Mouse (Mus musculus) layer of hippocampus, postnatal 25 days (tissue): ENCODE data around the gene Slc6a9. TPM values are rescaled to one million over a fixed set of nuclear protein-coding genes. Genes with fewer than 3 reads are reported as not detected.

ENCODE experiments used
- DNase-seq, 2 experiments: peaks; one replicate each; pipeline ENCODE4 v3.0.0; 2022; ENCODE audit warnings: mixed read lengths in 2 of 2, low spot score in 1 of 2; ENCODE audit errors: extremely low spot score in 1 of 2
- total RNA-seq, 2 experiments: library from RNA; stranded (reverse); gene quantifications; 2 replicates each; pipeline ENCODE4 v1.2.3; 2021

The Slc6a9 gene
- total RNA-seq, 2 experiments from 2014 or later: 35.1 to 41.4 TPM

DNA sequence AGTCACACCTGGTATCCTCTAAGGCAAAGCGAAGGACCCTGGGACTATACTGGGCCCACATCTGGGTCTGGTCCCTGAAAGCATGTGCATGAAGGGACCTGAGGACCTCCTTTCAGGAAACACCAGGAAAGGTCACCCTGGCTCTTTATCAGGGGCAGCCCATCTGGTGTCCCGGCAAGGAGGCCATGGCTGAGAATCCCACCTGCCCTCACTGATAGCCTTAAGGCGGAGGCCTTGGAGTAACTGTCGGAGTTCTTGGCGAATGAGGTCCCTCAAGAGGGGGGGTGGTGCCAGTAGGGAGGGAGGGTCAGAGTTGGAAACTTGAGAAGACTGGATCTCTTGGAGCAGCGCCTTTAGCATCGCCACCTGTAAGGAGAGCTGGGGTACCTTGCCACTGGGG is 37.5 kb downstream of the Slc6a9 start:
- DNase-seq: no peak

DNA sequence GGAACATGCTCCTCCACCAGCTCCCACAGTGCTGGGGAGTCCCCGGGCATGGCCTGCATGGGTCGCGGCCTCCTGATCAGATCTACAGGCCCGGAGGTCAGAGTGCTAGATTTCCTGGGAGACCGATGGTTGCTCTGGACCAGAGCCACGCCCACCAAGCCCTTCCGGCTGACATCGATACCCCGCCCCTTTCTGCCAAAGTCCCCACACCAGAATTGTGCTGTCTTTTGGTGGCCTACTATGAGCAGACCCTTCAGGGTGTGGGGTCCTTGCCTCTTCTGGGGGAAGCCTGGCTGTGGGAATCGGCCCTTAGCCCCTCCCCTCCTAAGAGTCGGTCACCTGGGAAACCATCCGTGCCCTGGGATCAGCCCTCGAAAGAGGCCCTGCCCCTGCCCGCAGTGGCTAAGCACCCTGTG is 38.2 kb downstream of the Slc6a9 start, which contains the start of gene Ccdc24:
Gene Ccdc24 (minus strand): TSS at position 87 of the 416 bp plus-strand sequence.
- no peak for DNase-seq

DNA sequence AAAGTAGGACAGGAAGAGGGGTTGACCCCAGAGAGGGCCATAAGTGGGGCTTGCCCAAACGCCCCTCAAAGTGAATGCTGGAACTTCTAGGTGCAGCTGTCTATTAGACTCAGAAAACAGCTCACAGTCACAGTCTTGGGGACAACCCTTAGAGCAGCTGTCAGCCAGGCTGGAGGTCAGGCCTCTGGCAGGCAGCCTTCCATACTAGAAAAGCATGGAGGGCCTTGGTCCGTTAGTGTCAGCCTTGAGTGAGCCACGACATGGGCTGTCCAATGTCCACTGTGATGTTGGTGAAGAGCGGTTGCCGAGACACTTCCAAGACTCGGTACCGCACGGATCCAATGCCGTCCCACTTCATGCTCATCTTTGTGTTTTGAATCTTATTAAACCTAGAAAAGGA is 39.3 kb downstream of the Slc6a9 start:
- DNase-seq: no peak

DNA sequence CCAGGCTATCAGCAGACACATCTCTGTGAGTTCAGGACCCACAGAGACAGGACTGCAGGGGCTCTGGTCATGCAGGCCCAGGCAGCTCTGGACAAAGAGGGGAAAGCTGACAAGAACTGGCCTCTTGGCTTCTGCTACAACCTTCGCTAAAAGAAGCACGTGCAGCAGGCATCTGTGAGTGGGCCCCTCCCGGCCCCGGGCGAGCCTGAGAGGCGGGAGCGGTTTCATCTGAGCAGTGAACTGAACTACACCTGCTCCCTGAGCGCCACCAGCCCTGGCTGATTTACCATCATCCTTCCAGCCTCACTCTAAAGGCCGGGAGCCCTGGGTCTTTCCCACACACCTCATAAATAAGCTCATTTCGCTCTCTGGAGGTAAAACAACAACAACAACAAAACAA is 44.0 kb downstream of the Slc6a9 start:
- DNase-seq: no peak

- no peak for DNase-seq
Measured at GRCm38 (mm10) chr4:117878703-117879102, 44.4 kb downstream of the Slc6a9 start.

DNA sequence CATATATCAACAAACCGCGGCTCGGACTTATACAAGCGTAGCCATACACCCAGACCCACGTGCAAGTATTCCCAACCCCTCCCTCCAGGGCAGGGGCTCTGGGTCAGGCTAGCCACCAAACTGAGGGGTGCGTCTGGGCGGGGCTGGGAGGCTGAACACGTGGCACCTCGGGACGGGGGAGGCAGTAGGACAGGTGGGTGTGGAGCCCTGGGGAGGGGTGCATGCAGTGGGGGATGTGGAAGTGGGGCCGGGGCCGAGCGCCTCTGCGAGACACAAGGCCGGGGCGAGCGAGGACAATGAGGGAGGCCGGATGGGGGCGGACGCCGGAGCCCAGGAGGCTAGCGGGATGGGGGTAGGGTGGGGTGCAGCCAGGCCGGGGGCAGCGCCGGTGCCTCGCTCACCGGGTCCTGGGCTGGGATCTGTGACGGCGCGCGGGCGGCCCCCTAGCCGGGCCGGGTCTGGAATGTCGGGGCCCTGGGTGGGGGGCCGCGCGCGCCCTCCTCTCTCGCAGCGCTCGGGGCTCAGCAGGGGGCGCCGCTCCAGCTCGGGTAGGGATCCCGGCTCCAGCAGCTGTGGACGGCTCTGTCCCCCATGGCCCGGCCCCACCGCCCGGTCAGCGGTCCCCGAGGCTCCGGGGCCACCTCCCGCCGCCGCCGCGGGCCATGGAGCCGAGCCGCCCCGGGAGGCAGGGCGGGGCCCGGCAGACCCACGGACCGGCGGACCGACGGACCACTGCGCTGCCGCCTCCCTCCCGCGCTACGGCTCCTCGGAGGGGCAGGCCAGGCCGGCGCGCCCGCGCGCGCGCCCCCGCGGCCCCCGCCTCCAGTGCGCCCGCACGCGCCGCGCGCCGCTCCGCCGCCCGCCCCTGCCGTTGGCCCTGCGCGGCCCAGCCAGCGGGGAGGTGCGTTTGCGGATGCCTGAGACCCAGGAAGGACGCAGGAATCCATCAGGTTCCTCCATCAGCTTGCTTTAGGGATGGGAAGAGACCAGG is 48.7 kb downstream of the Slc6a9 start, which contains the start of gene B4galt2:
Gene B4galt2 (minus strand): TSS at position 787 of the 991 bp plus-strand sequence.
- peak; percentile 63 to 68 for DNase-seq

- no peak for DNase-seq
Measured at GRCm38 (mm10) chr4:117884146-117884545, 49.8 kb downstream of the Slc6a9 start.

GRCm38 (mm10) chr4:117885093-117885492 is 50.8 kb downstream of the Slc6a9 start:
- DNase-seq: no peak

DNA sequence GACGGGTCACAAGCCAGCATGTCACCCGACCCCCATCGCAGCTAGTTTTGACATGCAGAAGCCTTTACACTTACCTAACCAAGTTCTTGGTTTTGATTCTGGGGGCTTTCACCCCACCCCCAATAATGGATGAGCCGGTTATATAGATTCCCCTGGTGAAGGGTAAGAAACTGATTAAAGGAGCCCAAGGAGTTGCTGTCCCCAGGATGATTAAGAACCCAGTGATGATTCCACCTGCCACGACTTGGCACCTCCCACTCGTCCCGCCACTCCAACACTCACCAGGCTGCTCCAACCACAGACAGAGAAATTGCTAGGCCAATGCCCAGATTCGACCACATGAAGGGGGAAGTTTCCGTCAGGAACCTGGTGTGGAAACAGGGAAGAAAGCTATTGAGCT is 51.7 kb downstream of the Slc6a9 start:
- DNase-seq: no peak

GRCm38 (mm10) chr4:117886644-117887043 is 52.3 kb downstream of the Slc6a9 start:
- no peak for DNase-seq

DNA sequence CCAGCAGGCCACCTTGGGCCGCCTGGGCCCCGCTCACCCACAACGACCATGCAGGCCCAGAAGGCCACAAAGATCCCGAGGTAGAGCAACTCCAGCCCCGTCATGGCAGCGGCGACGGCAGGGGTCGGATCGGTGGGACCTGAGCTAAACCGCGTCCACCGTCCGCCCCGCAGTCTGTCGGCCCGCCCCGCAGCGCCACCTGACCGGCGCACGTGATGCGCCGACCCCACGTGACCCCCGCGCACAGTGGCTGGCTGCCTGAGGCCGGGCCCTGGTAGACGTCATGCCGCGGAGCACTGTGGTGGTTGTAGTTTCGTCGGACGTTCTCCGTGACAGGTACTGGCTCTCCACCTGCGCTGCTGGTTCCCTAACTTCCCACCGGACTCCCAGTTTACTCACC is 52.8 kb downstream of the Slc6a9 start, which contains the start of gene Atp6v0b:
Gene Atp6v0b (minus strand): TSS at position 201 of the 400 bp plus-strand sequence.
- DNase-seq: peak; percentile 89 to 95

DNA sequence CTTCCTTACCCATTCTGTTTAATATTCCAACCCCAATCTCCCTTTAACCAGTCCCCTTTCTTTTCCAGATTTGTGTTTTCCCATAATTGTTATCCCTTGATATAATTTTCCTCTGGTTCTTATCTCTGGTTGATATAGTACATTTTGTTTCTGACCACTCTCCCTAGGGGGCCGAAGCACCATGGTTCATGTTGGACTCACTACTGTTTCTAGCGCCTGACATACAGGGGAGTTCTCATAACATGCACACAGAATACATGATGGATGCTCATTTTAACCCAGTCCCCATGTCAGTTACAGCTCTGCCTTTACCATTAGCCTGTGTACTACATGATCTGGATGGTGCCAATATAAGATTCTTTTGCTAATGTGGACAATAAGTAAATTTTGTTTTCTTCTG is 53.6 kb downstream of the Slc6a9 start:
- DNase-seq: no peak

- DNase-seq: no peak
Measured at GRCm38 (mm10) chr4:117889471-117889870, 55.2 kb downstream of the Slc6a9 start.

GRCm38 (mm10) chr4:117890031-117890430 is 55.7 kb downstream of the Slc6a9 start:
- DNase-seq: no peak

- DNase-seq: no peak
Measured at GRCm38 (mm10) chr4:117890750-117891149, 56.4 kb downstream of the Slc6a9 start.

DNA sequence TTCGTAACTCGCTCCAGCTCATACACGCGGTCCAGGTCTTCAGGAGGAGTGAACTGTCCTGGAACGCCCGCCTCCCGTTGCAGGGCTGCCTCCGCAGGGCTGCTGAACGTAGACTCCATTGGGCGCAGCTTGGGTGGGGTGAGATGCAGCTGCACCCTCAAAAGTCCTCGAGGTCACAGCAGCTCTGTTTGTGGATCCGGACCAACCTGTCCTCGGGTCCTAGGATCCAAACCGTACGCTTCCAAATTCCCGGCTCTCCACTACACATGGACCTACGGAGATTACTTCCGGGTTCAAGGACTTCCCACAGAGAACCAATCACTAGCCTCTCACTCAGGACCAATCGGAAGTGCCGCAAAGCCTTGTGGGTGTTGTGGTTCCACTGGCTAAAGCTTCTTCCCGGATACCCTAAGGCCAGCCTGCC is 57.4 kb downstream of the Slc6a9 start, which contains the start of gene Dph2:
Gene Dph2 (minus strand): TSS at position 295 of the 424 bp plus-strand sequence.
- DNase-seq: peak in 1 of 2 experiments; percentile 64

- DNase-seq: no peak
Measured at GRCm38 (mm10) chr4:117893376-117893775, 59.1 kb downstream of the Slc6a9 start.

DNA sequence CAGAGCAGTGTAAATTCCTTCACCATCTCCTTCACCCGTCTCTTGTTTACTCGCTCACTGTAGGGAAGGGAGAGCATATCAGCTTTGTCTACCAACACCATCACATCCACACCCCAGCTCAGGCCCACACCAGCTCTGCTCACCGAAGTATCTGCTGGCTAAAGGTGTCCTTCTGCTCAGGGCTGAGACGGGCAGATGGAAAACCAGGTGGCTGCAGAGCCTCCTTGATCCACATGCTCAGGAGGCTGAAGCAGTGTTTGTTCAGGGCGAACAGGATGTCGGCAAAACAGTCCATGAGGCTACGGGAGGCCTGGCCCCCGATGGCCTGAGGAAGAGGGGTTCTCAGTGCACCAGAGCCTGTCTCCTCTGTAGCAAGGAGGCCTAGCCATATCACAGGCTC is 60.3 kb downstream of the Slc6a9 start:
- no peak for DNase-seq

- DNase-seq: no peak
Measured at GRCm38 (mm10) chr4:117895339-117895738, 61.0 kb downstream of the Slc6a9 start.

DNA sequence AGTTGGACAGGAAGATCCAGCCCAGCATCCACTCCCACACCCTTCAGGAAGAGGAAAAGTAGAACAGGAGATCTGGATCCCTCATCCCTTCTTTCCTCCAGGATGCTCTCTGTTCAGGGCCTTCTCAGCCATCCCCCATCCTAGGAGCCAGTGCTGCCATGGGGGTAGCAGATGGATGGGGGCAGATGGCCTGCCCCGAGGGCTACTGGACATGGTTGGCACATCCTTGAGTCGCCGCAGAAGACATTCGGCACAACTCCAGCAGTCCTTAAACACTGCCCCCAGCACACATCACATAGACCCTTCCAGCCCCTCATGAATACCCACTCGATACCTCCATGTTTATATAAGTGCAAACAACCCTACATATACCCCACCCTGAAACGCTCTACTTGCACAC is 61.7 kb downstream of the Slc6a9 start:
- no peak for DNase-seq

DNA sequence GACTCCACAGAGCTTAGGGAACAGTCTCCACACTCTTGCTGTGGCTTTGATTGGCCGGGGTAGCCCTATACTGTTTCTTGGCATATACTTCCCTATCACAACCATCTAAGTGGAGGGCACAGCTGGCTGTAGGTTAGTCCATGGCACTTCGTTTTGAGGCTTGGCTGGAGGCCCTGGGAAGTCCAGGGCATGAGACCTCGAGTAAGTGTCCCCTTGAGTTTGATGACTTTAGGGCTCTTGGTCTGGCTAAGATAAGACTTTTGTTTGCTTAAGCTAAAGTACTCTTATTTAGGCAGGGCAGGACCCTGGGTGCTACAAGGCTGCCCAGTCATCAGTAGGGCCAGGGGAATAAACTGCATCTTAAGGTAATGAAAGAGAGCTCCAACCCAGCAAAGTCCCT is 63.8 kb downstream of the Slc6a9 start:
- DNase-seq: no peak

DNA sequence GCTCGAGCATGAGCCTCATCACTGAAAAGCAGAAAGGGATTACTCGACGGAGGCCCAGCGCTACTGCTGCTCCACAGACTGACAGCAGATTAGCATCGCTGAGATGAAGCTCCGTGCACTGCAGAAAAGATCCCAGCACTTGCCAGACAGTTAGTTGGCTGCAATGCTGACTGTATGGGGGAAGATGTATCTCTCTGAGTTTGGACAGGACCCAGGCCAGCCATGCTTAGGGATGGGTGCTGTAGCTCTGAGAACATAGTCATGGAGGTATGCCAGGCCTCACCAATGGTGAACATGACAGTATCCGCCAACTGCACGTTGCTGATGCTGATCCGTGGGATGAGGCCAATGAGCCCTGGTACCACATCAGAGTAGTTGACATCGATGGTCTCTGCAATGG is 69.8 kb downstream of the Slc6a9 start:
- DNase-seq: no peak
